Mouse (Mus musculus): ENCODE data around the gene Nr1h2.

DNA sequence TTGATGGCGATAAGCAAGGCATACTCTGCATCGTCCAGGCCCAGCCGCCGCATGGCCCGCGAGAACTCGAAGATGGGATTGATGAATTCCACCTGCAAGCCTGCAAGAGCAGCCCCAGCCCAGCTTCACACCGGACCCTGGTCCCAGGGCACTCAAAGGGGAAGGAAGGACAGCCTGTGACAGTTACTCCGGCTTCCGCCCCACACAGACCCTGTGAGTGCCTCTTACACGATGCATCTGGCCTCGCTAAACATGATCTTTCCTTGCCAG lies 3.4 kb downstream of the Nr1h2 start:
- TF ChIP-seq CTCF (IDR thresholded peaks at IDR 0.05; ENCODE audit: low read depth, low read length), result no peak
- TF ChIP-seq POLR2A (IDR thresholded peaks at IDR 0.05; ENCODE audit: insufficient read depth, low read length), result no peak
- no peak for TF ChIP-seq EP300 (IDR thresholded peaks at IDR 0.05; ENCODE audit: insufficient read depth, low read depth, low read length)

Data from ES-Bruce4 (cell line).